Mouse (Mus musculus) liver, adult 2 months (tissue): ENCODE results near the gene Dennd2a.

Experiments used
- CTCF ChIP-seq: fragments of 200-500 bp; IDR thresholded peaks from 2 replicates; pipeline ENCODE4 v1.5.1; 2011; ENCODE audit warnings: low read depth, low read length, control low read depth
- POLR2A ChIP-seq: fragments of 200-500 bp; IDR thresholded peaks from 2 replicates; pipeline ENCODE4 v1.6.1; 2011; ENCODE audit warnings: low read length, control low read depth; ENCODE audit not compliant: insufficient read depth; ENCODE audit errors: extremely low read depth

GRCm38 (mm10) chr6:39447429-39448185 lies 110.1 kb downstream of the Dennd2a start:
- TF ChIP-seq POLR2A (no peak), CTCF (no peak)
